24 mouse cellular contexts compared by ENCODE assay signal in genomic region chr11:76009101-76009500, GRCm38 (mm10). TPM values are rescaled to one million over a fixed set of nuclear protein-coding genes. Genes with fewer than 3 reads are reported as not detected.
DNase-seq lines count a peak whose midpoint lies in the region; ATAC-seq lines count a peak whose summit lies in the region.
"Had no signal": no experiment of that assay in that cellular context is flagged by ENCODE, and none has a peak within 500 bp of the region (broad histone marks: within the 10 kb centered on the region; RNA-seq: fewer than 3 reads in every experiment).

No protein-coding gene starts in this region.

- no peak for ATAC-seq in granulocyte monocyte progenitor cell, adult 5-6 weeks (replicated peaks; ENCODE audit: poor library complexity, severe bottlenecking)
- ATAC-seq: CD4-positive, CD25-positive, alpha-beta regulatory T cell, adult 4 months; forebrain, embryonic 14.5 days; forebrain, postnatal 0 days; hindbrain, postnatal 0 days; inflammation-experienced regulatory T-cells, adult 6 months; Patski had no signal

- DNase-seq in 3134 (ENCODE audit: extremely low read depth, insufficient read length, low spot score), result peak; percentile 65
- peak; percentile 44 for DNase-seq in 3T3-L1 (ENCODE audit: low read depth, low spot score)
- peak; percentile 59 for DNase-seq in NIH3T3 (ENCODE audit: low read depth)
- DNase-seq in frontal cortex, postnatal 14 days (ENCODE audit: low spot score in 2 of 2), result no peak
- DNase-seq in right cerebral cortex, postnatal 14 days, result no peak
- DNase-seq: adrenal gland, postnatal 10 days; adrenal gland, postnatal 36 days; cerebellum, adult 18-20 months; cerebellum, adult 9-10 months; cerebellum, postnatal 25 days; forebrain, postnatal 0 days; gastrocnemius, postnatal 25 days; heart, adult 2 months; heart, postnatal 14 days; heart, postnatal 4 days had no signal

RNA-seq across cellular contexts. Expression of gene 1700016K19Rik, which starts 9.4 kb away (rescaled TPM):
- total RNA-seq in granulocyte monocyte progenitor cell, adult 5-6 weeks (2014; fragmentation: Nextera tagmentation), result not detected in 2 replicates
- total RNA-seq in granulocyte monocyte progenitor cell, adult 5-6 weeks (2017), result not detected in 2 replicates
- total RNA-seq: adrenal gland, adult 18-20 months; adrenal gland, postnatal 10 days; adrenal gland, postnatal 36 days; common myeloid progenitor, adult 5-6 weeks; gastrocnemius, adult 8-10 months; gastrocnemius, postnatal 25 days; heart, adult 2 months; heart, postnatal 4 days had no signal

RNA-seq across cellular contexts. Expression of gene Rflnb, which starts 18.5 kb away (rescaled TPM):
- 8.1 and 14.5 TPM in 2 replicates for total RNA-seq in granulocyte monocyte progenitor cell, adult 5-6 weeks (2014; fragmentation: Nextera tagmentation)
- 13.1 and 21.6 TPM in 2 replicates for total RNA-seq in granulocyte monocyte progenitor cell, adult 5-6 weeks (2017)

Comparison
In these comparisons a context has a peak if more than half of its experiments do, and no peak if none do; other contexts are left out.
1. DNase-seq: peak in 3134 (single experiment), 3T3-L1 (single experiment) and NIH3T3 (single experiment); none in frontal cortex, postnatal 14 days (0 of 2) and right cerebral cortex, postnatal 14 days (single experiment).